Mouse (Mus musculus) mouse trophoblast stem cell (cell line): ENCODE measurements around the gene Rnaset2a.
"Not testable (repeated sequence)": the region's sequence is repeated elsewhere in the genome, so short reads cannot be mapped to it uniquely, and the experiment has no call there.

Experiments
- in situ Hi-C, 2 experiments: fragments of 300-500 bp; cut with MseI, MboI; formaldehyde crosslinking; loops; 2 replicates in 1 of 2; 3 replicates in 1 of 2; pipeline ENCODE4 v1.15.1; 2025

Gene Rnaset2a

GRCm38 (mm10) chr17:8140210-8140609, 7.7 kb downstream of the Rnaset2a start:
- in situ Hi-C loops: not testable (repeated sequence)

GRCm38 (mm10) chr17:8138116-8138515, 9.8 kb downstream of the Rnaset2a start:
- in situ Hi-C loops: not testable (repeated sequence)

- in situ Hi-C loops: not testable (repeated sequence)
Observed at GRCm38 (mm10) chr17:8130849-8131248, 17.0 kb downstream of the Rnaset2a start.

GRCm38 (mm10) chr17:8129578-8129977, 18.3 kb downstream of the Rnaset2a start:
- in situ Hi-C loops: not testable (repeated sequence)

GRCm38 (mm10) chr17:8128326-8128993, 19.4 kb downstream of the Rnaset2a start:
- in situ Hi-C loops: not testable (repeated sequence)

- in situ Hi-C loops: not testable (repeated sequence)
Observed at GRCm38 (mm10) chr17:8124586-8124985, 23.3 kb downstream of the Rnaset2a start.

- in situ Hi-C loops: not testable (repeated sequence)
Observed at GRCm38 (mm10) chr17:8122974-8123373, 24.9 kb downstream of the Rnaset2a start.

GRCm38 (mm10) chr17:8116928-8117327, 31.0 kb downstream of the Rnaset2a start:
- in situ Hi-C loops: not testable (repeated sequence)

GRCm38 (mm10) chr17:8116378-8116777, 31.5 kb downstream of the Rnaset2a start:
- in situ Hi-C loops: not testable (repeated sequence)

- in situ Hi-C loops: not testable (repeated sequence)
Observed at GRCm38 (mm10) chr17:8112199-8112598, 35.7 kb downstream of the Rnaset2a start.

GRCm38 (mm10) chr17:8101297-8101609, 46.6 kb downstream of the Rnaset2a start:
- in situ Hi-C loops: not testable (repeated sequence)

- in situ Hi-C loops: not testable (repeated sequence)
Observed at GRCm38 (mm10) chr17:8100405-8101296, 47.2 kb downstream of the Rnaset2a start.

- in situ Hi-C loops: not testable (repeated sequence)
Observed at GRCm38 (mm10) chr17:8096199-8096598, 51.7 kb downstream of the Rnaset2a start.

- in situ Hi-C loops: not testable (repeated sequence)
Observed at GRCm38 (mm10) chr17:8095653-8096052, 52.2 kb downstream of the Rnaset2a start.

- in situ Hi-C loops: not testable (repeated sequence)
Observed at GRCm38 (mm10) chr17:8092537-8093526, 55.1 kb downstream of the Rnaset2a start.

- in situ Hi-C loops: not testable (repeated sequence)
Observed at GRCm38 (mm10) chr17:8091320-8091719, 56.6 kb downstream of the Rnaset2a start.

GRCm38 (mm10) chr17:8069847-8070246, 78.0 kb downstream of the Rnaset2a start:
- in situ Hi-C loops: not testable (repeated sequence)
